Mouse (Mus musculus): ENCODE measurements around the gene Gm20777. TPM values are rescaled to one million over a fixed set of nuclear protein-coding genes. Genes with fewer than 3 reads are reported as not detected.
"Not testable (repeated sequence)": the region's sequence is repeated elsewhere in the genome, so short reads cannot be mapped to it uniquely, and the experiment has no call there.

Gm20777 gene
- polyA plus RNA-seq (2015; fragmentation: Nextera tagmentation; extraction: Ambion mirVana): not detected in 2 replicates

- not testable (repeated sequence) for H3K9ac ChIP-seq; ATAC-seq (ENCODE audit: low read depth); H3K27ac ChIP-seq; H3K27me3 ChIP-seq; H3K4me3 ChIP-seq (replicated peaks); H3K4me2 ChIP-seq; H3K4me1 ChIP-seq (replicated peaks); DNase-seq; H3K36me3 ChIP-seq; H3K9me3 ChIP-seq (replicated peaks)
Measured at GRCm38 (mm10) chrY:10752350-10752749, at the start of gene Gm20777. Gene Gm20777 (minus strand): TSS chrY:10752450.

GRCm38 (mm10) chrY:10709551-10709950, 42.7 kb downstream of the Gm20777 start:
- H3K9me3 ChIP-seq (replicated peaks); H3K4me1 ChIP-seq (replicated peaks); H3K4me2 ChIP-seq; H3K36me3 ChIP-seq; H3K9ac ChIP-seq; H3K27me3 ChIP-seq; H3K4me3 ChIP-seq (replicated peaks); H3K27ac ChIP-seq; DNase-seq; ATAC-seq (ENCODE audit: low read depth): not testable (repeated sequence)
- WGBS (ENCODE audit: insufficient replicate concordance): no CpG with 5 or more reads among the region's 5 CpGs

- H3K27me3 ChIP-seq; H3K4me3 ChIP-seq (replicated peaks); H3K4me2 ChIP-seq; H3K9ac ChIP-seq; H3K4me1 ChIP-seq (replicated peaks); DNase-seq; H3K27ac ChIP-seq; H3K9me3 ChIP-seq (replicated peaks); H3K36me3 ChIP-seq; ATAC-seq (ENCODE audit: low read depth): not testable (repeated sequence)
- 86% methylated on average over 27 of the region's 30 CpGs for WGBS (ENCODE audit: insufficient replicate concordance)
Measured at GRCm38 (mm10) chrY:10708761-10709160, 43.5 kb downstream of the Gm20777 start.

GRCm38 (mm10) chrY:10708226-10708625, 44.0 kb downstream of the Gm20777 start:
- not testable (repeated sequence) for H3K36me3 ChIP-seq; H3K4me2 ChIP-seq; DNase-seq; H3K4me1 ChIP-seq (replicated peaks); H3K9ac ChIP-seq; H3K9me3 ChIP-seq (replicated peaks); H3K27me3 ChIP-seq; ATAC-seq (ENCODE audit: low read depth); H3K4me3 ChIP-seq (replicated peaks); H3K27ac ChIP-seq
- 74% methylated on average over 12 of the region's 16 CpGs for WGBS (ENCODE audit: insufficient replicate concordance)

GRCm38 (mm10) chrY:10706686-10707085, 45.6 kb downstream of the Gm20777 start:
- not testable (repeated sequence) for H3K4me2 ChIP-seq; H3K9ac ChIP-seq; H3K4me3 ChIP-seq (replicated peaks); ATAC-seq (ENCODE audit: low read depth); H3K4me1 ChIP-seq (replicated peaks); DNase-seq; H3K36me3 ChIP-seq; H3K27ac ChIP-seq; H3K9me3 ChIP-seq (replicated peaks); H3K27me3 ChIP-seq
- WGBS (ENCODE audit: insufficient replicate concordance): 84% methylated on average over 7 of the region's 7 CpGs

Other genes starting within 250 kb of the Gm20777 start
- gene Gm20737, start 216.4 kb downstream of the Gm20777 start, polyA plus RNA-seq (2015; fragmentation: Nextera tagmentation; extraction: Ambion mirVana): not detected in 2 replicates
- not detected in 2 replicates for gene Gm21775, start 199.0 kb downstream of the Gm20777 start, polyA plus RNA-seq (2015; fragmentation: Nextera tagmentation; extraction: Ambion mirVana)
- gene Gm21900, start 136.1 kb downstream of the Gm20777 start, polyA plus RNA-seq (2015; fragmentation: Nextera tagmentation; extraction: Ambion mirVana): not detected in 2 replicates

Measured in liver, embryonic 13.5 days (tissue).